Mouse (Mus musculus) layer of hippocampus, adult 2 months (tissue): ENCODE data around the gene Eif3i. TPM values are rescaled to one million over a fixed set of nuclear protein-coding genes. Genes with fewer than 3 reads are reported as not detected.
A peak's percentile ranks its signal among the peaks of the same experiment; 100 is the strongest.

Experiments used
- DNase-seq, 2 experiments: peaks; one replicate each; pipeline ENCODE4 v3.0.0; 2022; ENCODE audit warnings: low spot score in 2 of 2
- H3K27ac ChIP-seq: fragments of 200-600 bp; 2 replicates; pipeline ENCODE4 v1.8.1; 2022
- H3K4me3 ChIP-seq: fragments of 200-600 bp; 2 replicates; pipeline ENCODE4 v1.8.1; 2022; ENCODE audit warnings: mild to moderate bottlenecking
- CTCF ChIP-seq: fragments of 200-600 bp; conservative IDR thresholded peaks from 2 replicates; pipeline ENCODE4 v1.8.1; 2022; ENCODE audit warnings: antibody characterized with exemption, mild to moderate bottlenecking, moderate library complexity
- long read RNA-seq, 2 experiments: library from polyadenylated mRNA; stranded (forward); transcript quantifications; one replicate each; pipeline ENCODE4 v2.0.0; 2021; ENCODE audit warnings: borderline mapping rate in 2 of 2
- total RNA-seq, 2 experiments: library from RNA; stranded (reverse); gene quantifications; 2 replicates each; pipeline ENCODE4 v1.2.3; 2021

Gene Eif3i
- total RNA-seq = 100 to 1,000 TPM; 117 to 120 TPM
- long read RNA-seq, experiment 1, transcript Eif3i-201 (11 exons, 1,123 nt) = major isoform, 25 of 48 reads
- long read RNA-seq, experiment 1, partial matches to known transcripts = 22 of 48 reads
- long read RNA-seq, experiment 1, other reads (novel, unspliced or antisense) = 1 of 48 reads
- long read RNA-seq, experiment 2, transcript Eif3i-201 (11 exons, 1,123 nt) = major isoform, 27 of 52 reads
- long read RNA-seq, experiment 2, partial matches to known transcripts = 20 of 52 reads
- long read RNA-seq, experiment 2, other reads (novel, unspliced or antisense) = 5 of 52 reads

GRCm38 (mm10) chr4:129600233-129601158 is at the start of gene Eif3i, which contains the start of gene Tmem234:
Eif3i (minus strand) TSS chr4:129600648.
Tmem234 (plus strand) TSS chr4:129600668.
- TF ChIP-seq CTCF = peak; percentile 45
- DNase-seq = peak; percentile 87 to 88
- H3K27ac ChIP-seq = peak within 1 kb of the TSS; percentile 88
- H3K4me3 ChIP-seq = peak within 1 kb of the TSS; percentile 79

DNA sequence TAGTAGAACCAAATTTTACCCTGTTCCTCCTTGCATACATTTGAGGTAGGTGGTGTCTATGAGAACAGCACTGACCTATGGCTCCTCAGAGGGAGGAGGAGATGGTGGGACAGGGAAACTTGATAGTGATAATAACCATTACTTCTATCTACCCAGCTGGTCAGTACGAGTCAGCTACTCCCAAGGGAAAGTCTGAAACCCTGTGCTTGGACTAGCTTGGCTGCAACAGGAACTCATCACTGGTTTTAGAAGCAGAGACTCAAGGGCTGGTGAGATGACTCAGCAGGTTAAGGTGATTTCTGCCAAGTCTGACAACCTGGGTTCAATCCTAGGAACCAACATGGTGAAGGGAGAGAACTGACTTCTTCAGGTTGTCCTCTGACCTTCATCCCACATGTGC is 48.2 kb upstream of the Eif3i start:
- DNase-seq = no peak
- no peak for TF ChIP-seq CTCF
- no peak overlapping the region for H3K4me3 ChIP-seq

DNA sequence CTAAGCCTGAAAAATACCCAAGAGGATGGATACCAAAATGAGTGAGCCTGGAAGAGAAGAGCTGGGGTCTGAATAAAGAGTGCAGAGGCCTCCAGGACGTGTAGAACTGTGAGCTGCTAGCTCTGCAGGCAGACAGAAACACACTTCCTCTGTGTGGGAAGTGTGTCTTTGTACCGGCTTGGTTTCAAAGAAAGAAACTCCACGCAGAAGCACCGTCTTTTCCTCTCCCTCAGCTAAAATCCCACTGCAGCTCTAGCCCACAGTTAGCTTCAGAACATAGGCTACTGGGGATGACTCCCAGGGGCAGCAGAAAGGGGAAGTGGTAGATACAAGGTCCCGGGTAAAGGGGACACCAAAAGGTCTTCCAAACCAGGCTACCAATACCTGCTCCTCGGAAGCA is 44.8 kb upstream of the Eif3i start:
- TF ChIP-seq CTCF = no peak
- DNase-seq = no peak
- Histone ChIP-seq H3K4me3 (no peak overlapping the region), H3K27ac (peak overlapping the region; percentile 24; the same call in 1 of the 2 replicates)

More for the DNA sequence above, 48.2 kb upstream of the Eif3i start:
- H3K27ac ChIP-seq = no peak overlapping the region

DNA sequence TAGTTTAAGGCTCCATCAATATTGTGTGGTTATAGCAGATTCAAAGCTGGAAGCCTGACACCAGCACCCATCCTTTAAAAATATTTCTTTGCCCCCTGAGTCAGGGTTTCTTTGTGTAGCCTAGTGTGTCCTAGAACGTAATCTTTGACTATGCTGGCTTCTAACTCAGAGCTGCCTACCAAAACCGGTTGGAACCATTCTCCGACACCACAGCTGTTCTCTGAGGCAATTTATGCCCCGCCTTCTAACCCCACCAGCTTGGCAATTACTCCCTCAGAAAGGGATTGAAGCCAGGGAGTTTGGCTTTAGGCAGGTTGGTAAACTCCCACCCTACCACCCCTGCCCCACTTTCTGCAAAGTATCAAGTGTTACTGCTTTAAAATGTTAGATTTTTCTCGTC is 41.3 kb upstream of the Eif3i start:
- no peak for TF ChIP-seq CTCF
- DNase-seq = no peak
- H3K4me3 ChIP-seq = peak overlapping the region; percentile 80
- H3K27ac ChIP-seq = peak overlapping the region; percentile 95

DNA sequence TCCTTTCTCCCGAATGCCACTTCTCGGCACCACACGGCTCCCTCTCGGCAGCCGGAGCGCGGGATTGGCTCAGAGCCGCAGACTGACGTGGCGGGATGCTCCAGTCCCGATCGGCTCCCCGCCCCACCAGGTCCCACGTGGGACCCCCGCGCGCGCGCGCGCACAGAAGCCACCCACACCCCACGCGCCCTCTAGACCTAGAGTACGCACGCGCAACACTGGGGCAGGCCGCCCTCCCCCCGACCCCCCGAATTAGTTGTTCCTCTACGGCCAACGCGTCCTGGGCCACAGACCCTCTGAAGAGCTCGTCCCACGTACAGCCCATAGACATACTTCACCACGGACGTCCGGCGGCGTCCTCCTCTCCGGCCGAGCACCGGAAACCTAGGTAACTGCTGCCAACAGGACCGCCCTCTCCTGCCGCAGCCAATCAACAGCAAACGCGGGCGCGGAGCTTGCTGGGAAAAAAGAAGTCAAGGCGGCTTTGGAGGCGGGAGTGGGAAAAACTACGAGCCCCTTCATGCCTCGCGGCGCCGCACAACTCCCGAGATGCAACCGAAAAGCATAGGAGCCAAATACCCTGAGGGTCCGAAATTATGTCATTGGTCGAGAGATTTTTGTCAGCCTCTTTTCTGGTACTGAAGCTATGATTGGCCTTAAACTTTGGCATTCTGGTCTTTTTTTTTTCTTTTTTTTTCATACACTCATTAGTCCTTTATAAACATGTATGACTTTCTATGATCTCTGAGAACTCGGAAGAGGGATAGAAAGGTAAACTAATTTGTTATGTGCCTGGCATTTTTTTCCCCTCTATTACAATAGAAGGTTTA is 40.4 kb upstream of the Eif3i start, which contains the start of gene Txlna:
Gene Txlna (minus strand): TSS at position 428 of the 830 bp plus-strand sequence.
- peak; percentile 97 to 98 for DNase-seq
- TF ChIP-seq CTCF = no peak
- peak within 1 kb of the TSS; percentile 95 for H3K27ac ChIP-seq
- H3K4me3 ChIP-seq = peak within 1 kb of the TSS; percentile 80

- H3K27ac ChIP-seq = peak overlapping the region; percentile 95
- no peak for DNase-seq
- H3K4me3 ChIP-seq = peak overlapping the region; percentile 80
- no peak for TF ChIP-seq CTCF
Measured at GRCm38 (mm10) chr4:129640101-129640637, 39.7 kb upstream of the Eif3i start.

GRCm38 (mm10) chr4:129639221-129639620 is 38.8 kb upstream of the Eif3i start:
- peak overlapping the region; percentile 80 for H3K4me3 ChIP-seq

DNA sequence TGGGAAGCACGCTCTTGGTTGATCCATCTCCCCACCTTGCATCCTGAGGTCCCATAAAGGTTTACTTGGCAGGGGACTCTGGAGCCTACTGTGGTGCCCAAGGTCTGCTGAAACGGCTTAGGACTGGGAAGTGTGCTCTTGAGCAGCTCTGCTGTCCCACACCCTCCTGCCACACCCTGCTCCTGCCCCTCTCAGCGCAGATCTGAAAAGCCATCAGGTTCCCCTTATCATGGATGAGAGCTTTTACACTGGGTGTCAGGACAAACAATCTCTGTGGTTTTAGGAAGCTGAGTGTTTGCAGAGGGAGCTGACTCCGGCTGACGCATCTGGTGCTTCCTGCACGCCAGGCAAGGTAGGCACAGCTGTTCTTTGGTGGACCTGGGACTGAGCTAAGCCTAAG is 33.4 kb upstream of the Eif3i start:
- no peak for TF ChIP-seq CTCF

More at GRCm38 (mm10) chr4:129639221-129639620, 38.8 kb upstream of the Eif3i start:
- no peak for DNase-seq
- peak overlapping the region; percentile 95; the same call in 1 of the 2 replicates for H3K27ac ChIP-seq
- no peak for TF ChIP-seq CTCF

DNA sequence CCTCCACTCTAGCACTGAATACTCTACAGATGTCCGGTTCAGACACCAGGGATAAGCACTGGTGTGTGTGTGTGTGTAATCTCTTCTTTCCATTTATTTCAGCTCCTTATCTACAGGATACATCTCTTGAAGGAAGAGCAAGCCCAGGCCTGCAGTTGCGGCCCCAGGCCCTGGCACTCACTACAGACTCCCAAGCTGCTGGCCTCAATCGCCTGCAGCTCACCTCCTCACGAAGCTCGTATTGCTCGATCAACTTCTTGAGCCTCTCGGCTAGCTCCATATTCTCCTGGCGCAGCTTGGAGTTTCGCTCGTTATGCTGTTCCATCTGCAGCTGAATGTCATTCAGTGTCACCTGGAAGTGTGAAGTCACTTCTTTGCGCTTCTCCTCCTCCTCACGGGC is 31.4 kb upstream of the Eif3i start:
- peak overlapping the region; percentile 40; the same call in 1 of the 2 replicates for H3K27ac ChIP-seq
- no peak overlapping the region for H3K4me3 ChIP-seq
- DNase-seq = no peak
- TF ChIP-seq CTCF = no peak

More for the DNA sequence above, 33.4 kb upstream of the Eif3i start:
- H3K27ac ChIP-seq = no peak overlapping the region
- DNase-seq = no peak
- H3K4me3 ChIP-seq = no peak overlapping the region

DNA sequence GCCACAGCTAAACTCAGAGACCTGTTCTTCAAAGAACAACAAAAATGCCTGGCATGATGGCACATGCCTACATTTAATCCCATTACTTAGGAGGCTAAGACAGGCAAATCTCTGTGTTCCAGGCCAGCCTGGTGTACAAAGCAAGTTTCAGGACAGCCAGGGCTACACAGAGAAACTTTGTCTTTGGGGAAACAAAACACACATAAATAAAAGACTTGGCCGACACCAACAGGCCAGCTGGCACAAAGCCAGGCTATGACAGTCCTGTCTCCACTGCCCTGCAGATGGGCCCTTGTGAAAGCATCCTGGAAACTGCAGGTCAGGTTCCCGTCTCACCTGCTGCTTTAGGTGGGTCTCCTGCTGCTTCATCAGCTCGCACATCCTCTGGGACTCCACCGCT is 30.5 kb upstream of the Eif3i start:
- DNase-seq = no peak
- TF ChIP-seq CTCF = no peak
- Histone ChIP-seq H3K4me3 (no peak overlapping the region), H3K27ac (peak overlapping the region; percentile 40; the same call in 1 of the 2 replicates)

DNA sequence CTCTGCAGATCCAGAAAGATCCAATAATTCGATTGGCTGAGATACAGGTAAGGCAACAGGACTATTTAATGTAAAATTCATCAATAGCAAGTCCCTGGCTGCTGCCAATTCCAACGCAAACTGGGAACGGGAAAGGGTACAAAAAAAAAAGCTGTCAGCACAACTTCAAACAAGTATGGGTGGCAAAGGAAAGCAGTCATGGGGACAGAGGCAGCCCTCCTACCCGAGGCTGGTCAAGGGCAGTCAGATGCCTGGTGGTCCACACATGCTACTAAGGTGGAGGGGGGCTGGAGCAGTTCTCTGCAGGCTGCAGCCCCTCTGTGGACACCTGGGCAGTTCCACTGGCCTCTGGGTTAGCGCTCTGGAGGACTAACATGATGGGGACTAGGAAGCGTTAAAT is 25.6 kb upstream of the Eif3i start:
- TF ChIP-seq CTCF = no peak

GRCm38 (mm10) chr4:129625496-129625895 is 25.0 kb upstream of the Eif3i start:
- TF ChIP-seq CTCF = no peak
- peak overlapping the region; percentile 98 for H3K27ac ChIP-seq
- DNase-seq = no peak
- no peak overlapping the region for H3K4me3 ChIP-seq

More for the DNA sequence above, 25.6 kb upstream of the Eif3i start:
- no peak overlapping the region for H3K4me3 ChIP-seq
- DNase-seq = no peak
- H3K27ac ChIP-seq = peak overlapping the region; percentile 98; the same call in 1 of the 2 replicates
